Mouse (Mus musculus) MEL (cell line): ENCODE data around the gene Ppfia3. TPM values are rescaled to one million over a fixed set of nuclear protein-coding genes. Genes with fewer than 3 reads are reported as not detected.

Source experiments
- DNase-seq: peaks from one replicate; pipeline ENCODE4 v3.0.0; 2011; ENCODE audit warnings: low read depth, low spot score
- H3K27ac ChIP-seq: 2 replicates; pipeline ENCODE4 v1.5.1; 2012; ENCODE audit warnings: low read depth, mild to moderate bottlenecking, control low read depth, low read length, moderate library complexity; ENCODE audit not compliant: control insufficient read depth
- H3K27me3 ChIP-seq, 2 experiments: fragments of 150-350 bp in 1 of 2; sonication (generic) in 1 of 2; 2 replicates each; pipeline ENCODE4 v1.6.1; 2012; ENCODE audit warnings: low read length in 2 of 2, mild to moderate bottlenecking in 2 of 2, improper control_type of control experiment in 1 of 2, moderate library complexity in 1 of 2; ENCODE audit not compliant: insufficient read depth in 2 of 2, control insufficient read depth in 1 of 2
- H3K36me3 ChIP-seq, 2 experiments: 2 replicates each; pipeline ENCODE4 v1.6.1; 2012 to 2014; ENCODE audit warnings: low read length in 2 of 2, improper control_type of control experiment in 1 of 2, inconsistent platforms in 1 of 2, mild to moderate bottlenecking in 1 of 2; ENCODE audit not compliant: insufficient read depth in 2 of 2, control insufficient read depth in 1 of 2
- H3K4me1 ChIP-seq, 2 experiments: fragments of 150-350 bp in 1 of 2; sonication (generic) in 1 of 2; 2 replicates each; pipeline ENCODE4 v1.6.1; 2012; ENCODE audit warnings: low read length in 2 of 2, improper control_type of control experiment in 1 of 2, mild to moderate bottlenecking in 1 of 2; ENCODE audit not compliant: insufficient read depth in 2 of 2, control insufficient read depth in 1 of 2
- H3K4me3 ChIP-seq, 2 experiments: fragments of 150-350 bp in 1 of 2; sonication (generic) in 1 of 2; 2 replicates each; pipeline ENCODE4 v1.5.1; 2012; ENCODE audit warnings: low read depth in 2 of 2, low read length in 2 of 2, mild to moderate bottlenecking in 2 of 2, moderate library complexity in 2 of 2, control low read depth in 1 of 2, improper control_type of control experiment in 1 of 2; ENCODE audit not compliant: control insufficient read depth in 1 of 2, insufficient read depth in 1 of 2
- H3K79me2 ChIP-seq: 2 replicates; pipeline ENCODE4 v1.6.1; 2012; ENCODE audit warnings: mild to moderate bottlenecking, low read length, moderate library complexity; ENCODE audit not compliant: control insufficient read depth, poor library complexity, insufficient read depth
- H3K9ac ChIP-seq: 2 replicates; pipeline ENCODE4 v1.6.1; 2012; ENCODE audit warnings: low read depth, mild to moderate bottlenecking, control low read depth, low read length, moderate library complexity; ENCODE audit not compliant: control insufficient read depth, poor library complexity, severe bottlenecking
- H3K9me3 ChIP-seq: fragments of 150-350 bp; sonication (generic); replicated peaks from 2 replicates; pipeline ENCODE4 v1.6.1; 2012; ENCODE audit warnings: mild to moderate bottlenecking, low read length, improper control_type of control experiment, moderate library complexity; ENCODE audit not compliant: insufficient read depth
- BHLHE40 ChIP-seq: IDR thresholded peaks from 2 replicates; pipeline ENCODE4 v1.6.1; 2012; ENCODE audit warnings: low read depth, mild to moderate bottlenecking, inconsistent platforms, low read length, improper control_type of control experiment, borderline replicate concordance
- CHD1 ChIP-seq: IDR thresholded peaks from 2 replicates; pipeline ENCODE4 v1.6.1; 2012; ENCODE audit warnings: low read depth, mild to moderate bottlenecking, inconsistent platforms, low read length, improper control_type of control experiment
- CHD2 ChIP-seq: IDR thresholded peaks from 2 replicates; pipeline ENCODE4 v1.6.1; 2011; ENCODE audit warnings: low read length, improper control_type of control experiment
- CTCF ChIP-seq, 3 experiments: IDR thresholded peaks in 2 of 3; conservative IDR thresholded peaks in 1 of 3; 2 replicates each; pipeline ENCODE4 v1.5.1; 2011 to 2012; ENCODE audit warnings: low read length in 3 of 3, low read depth in 2 of 3, mild to moderate bottlenecking in 2 of 3, improper control_type of control experiment in 1 of 3, inconsistent platforms in 1 of 3, mixed read lengths in 1 of 3, moderate library complexity in 1 of 3; ENCODE audit not compliant: control insufficient read depth in 1 of 3, insufficient read depth in 1 of 3, poor library complexity in 1 of 3, severe bottlenecking in 1 of 3
- ELF1 ChIP-seq: IDR thresholded peaks from 2 replicates; pipeline ENCODE4 v1.6.1; 2014; ENCODE audit warnings: low read depth, mild to moderate bottlenecking, inconsistent platforms, low read length, improper control_type of control experiment, moderate library complexity
- EP300 ChIP-seq, 2 experiments: IDR thresholded peaks; 2 replicates each; pipeline ENCODE4 v1.6.1; 2011; ENCODE audit warnings: improper control_type of control experiment in 2 of 2, low read length in 2 of 2, low read depth in 1 of 2, mild to moderate bottlenecking in 1 of 2
- ETS1 ChIP-seq: IDR thresholded peaks from 2 replicates; pipeline ENCODE4 v1.6.1; 2012; ENCODE audit warnings: low read depth, mild to moderate bottlenecking, inconsistent platforms, low read length, improper control_type of control experiment, moderate library complexity
- GATA1 ChIP-seq: IDR thresholded peaks from 2 replicates; pipeline ENCODE4 v1.6.1; 2011; ENCODE audit warnings: low read depth, low read length, improper control_type of control experiment
- JUND ChIP-seq: IDR thresholded peaks from 2 replicates; pipeline ENCODE4 v1.6.1; 2011; ENCODE audit warnings: low read depth, mild to moderate bottlenecking, improper control_type of control experiment, low read length
- KAT2A ChIP-seq: conservative IDR thresholded peaks from 2 replicates; pipeline ENCODE4 v1.6.1; 2012; ENCODE audit warnings: low read depth, low read length, improper control_type of control experiment, inconsistent platforms
- MAX ChIP-seq: IDR thresholded peaks from 2 replicates; pipeline ENCODE4 v1.6.1; 2011; ENCODE audit warnings: low read length, improper control_type of control experiment
- MAZ ChIP-seq: IDR thresholded peaks from 2 replicates; pipeline ENCODE4 v1.6.1; 2012; ENCODE audit warnings: low read depth, mild to moderate bottlenecking, inconsistent platforms, low read length, improper control_type of control experiment
- MEF2A ChIP-seq: IDR thresholded peaks from 2 replicates; pipeline ENCODE4 v1.6.1; 2014; ENCODE audit warnings: low read depth, mild to moderate bottlenecking, inconsistent platforms, low read length, improper control_type of control experiment; ENCODE audit not compliant: poor library complexity, insufficient replicate concordance, severe bottlenecking; ENCODE audit errors: extremely low read depth
- MYC ChIP-seq: IDR thresholded peaks from 2 replicates; pipeline ENCODE4 v1.6.1; 2011; ENCODE audit warnings: low read depth, mild to moderate bottlenecking, low read length, improper control_type of control experiment, moderate library complexity
- POLR2A ChIP-seq, 2 experiments: IDR thresholded peaks; 2 replicates each; pipeline ENCODE4 v1.6.1; 2011 to 2012; ENCODE audit warnings: low read length in 2 of 2, mild to moderate bottlenecking in 2 of 2, control low read depth in 1 of 2, improper control_type of control experiment in 1 of 2, low read depth in 1 of 2, moderate library complexity in 1 of 2; ENCODE audit not compliant: control insufficient read depth in 1 of 2, insufficient read depth in 1 of 2, poor library complexity in 1 of 2
- SIN3A ChIP-seq: IDR thresholded peaks from 2 replicates; pipeline ENCODE4 v1.6.1; 2012; ENCODE audit warnings: low read length, improper control_type of control experiment, inconsistent platforms
- SMC3 ChIP-seq: IDR thresholded peaks from 2 replicates; pipeline ENCODE4 v1.6.1; 2011; ENCODE audit warnings: low read depth, low read length, improper control_type of control experiment
- TAL1 ChIP-seq: IDR thresholded peaks from 2 replicates; pipeline ENCODE4 v1.6.1; 2012; ENCODE audit warnings: mild to moderate bottlenecking, inconsistent platforms, low read length, moderate library complexity, mixed read lengths
- TBP ChIP-seq: IDR thresholded peaks from 2 replicates; pipeline ENCODE4 v1.8.0; 2011; ENCODE audit warnings: low read depth, low read length, improper control_type of control experiment
- TCF12 ChIP-seq: IDR thresholded peaks from 2 replicates; pipeline ENCODE4 v1.6.1; 2014; ENCODE audit warnings: low read depth, mild to moderate bottlenecking, inconsistent platforms, low read length, improper control_type of control experiment, moderate library complexity
- UBTF ChIP-seq: IDR thresholded peaks from 2 replicates; pipeline ENCODE4 v1.6.1; 2012; ENCODE audit warnings: low read depth, mild to moderate bottlenecking, inconsistent platforms, low read length, improper control_type of control experiment, moderate library complexity, borderline replicate concordance; ENCODE audit not compliant: insufficient read depth
- USF1 ChIP-seq: IDR thresholded peaks from 2 replicates; pipeline ENCODE4 v1.6.1; 2014; ENCODE audit warnings: low read depth, mild to moderate bottlenecking, inconsistent platforms, low read length, improper control_type of control experiment, moderate library complexity
- USF2 ChIP-seq, 2 experiments: IDR thresholded peaks; 2 replicates each; pipeline ENCODE4 v1.6.1; 2011 to 2012; ENCODE audit warnings: improper control_type of control experiment in 2 of 2, low read length in 2 of 2, borderline replicate concordance in 1 of 2, inconsistent platforms in 1 of 2, low read depth in 1 of 2, mild to moderate bottlenecking in 1 of 2; ENCODE audit not compliant: insufficient read depth in 1 of 2
- ZNF384 ChIP-seq: IDR thresholded peaks from 2 replicates; pipeline ENCODE4 v1.6.1; 2012; ENCODE audit warnings: low read depth, mild to moderate bottlenecking, inconsistent platforms, low read length, improper control_type of control experiment
- polyA plus RNA-seq, 2 experiments: library from polyadenylated mRNA; stranded (reverse) in 1 of 2; unstranded in 1 of 2; fragments of >175 nt in 1 of 2; fragments of >200 nt in 1 of 2; gene quantifications; 2 replicates each; pipeline versions ENCODE4 v1.2.1 to v1.2.4; 2012; ENCODE audit warnings: low replicate concordance in 2 of 2, low read depth in 1 of 2; ENCODE audit not compliant: insufficient read length in 2 of 2, insufficient read depth in 1 of 2, missing spikeins in 1 of 2
- total RNA-seq: library from RNA; depleted of rRNA; stranded (reverse); fragments of 300-350 nt; gene quantifications from 2 replicates; pipeline ENCODE4 v1.2.3, GENCODE M21; 2012

The Ppfia3 gene
- total and polyA plus RNA-seq, 3 experiments, result 3.4 to 5.9 TPM; not detected in 1

DNA sequence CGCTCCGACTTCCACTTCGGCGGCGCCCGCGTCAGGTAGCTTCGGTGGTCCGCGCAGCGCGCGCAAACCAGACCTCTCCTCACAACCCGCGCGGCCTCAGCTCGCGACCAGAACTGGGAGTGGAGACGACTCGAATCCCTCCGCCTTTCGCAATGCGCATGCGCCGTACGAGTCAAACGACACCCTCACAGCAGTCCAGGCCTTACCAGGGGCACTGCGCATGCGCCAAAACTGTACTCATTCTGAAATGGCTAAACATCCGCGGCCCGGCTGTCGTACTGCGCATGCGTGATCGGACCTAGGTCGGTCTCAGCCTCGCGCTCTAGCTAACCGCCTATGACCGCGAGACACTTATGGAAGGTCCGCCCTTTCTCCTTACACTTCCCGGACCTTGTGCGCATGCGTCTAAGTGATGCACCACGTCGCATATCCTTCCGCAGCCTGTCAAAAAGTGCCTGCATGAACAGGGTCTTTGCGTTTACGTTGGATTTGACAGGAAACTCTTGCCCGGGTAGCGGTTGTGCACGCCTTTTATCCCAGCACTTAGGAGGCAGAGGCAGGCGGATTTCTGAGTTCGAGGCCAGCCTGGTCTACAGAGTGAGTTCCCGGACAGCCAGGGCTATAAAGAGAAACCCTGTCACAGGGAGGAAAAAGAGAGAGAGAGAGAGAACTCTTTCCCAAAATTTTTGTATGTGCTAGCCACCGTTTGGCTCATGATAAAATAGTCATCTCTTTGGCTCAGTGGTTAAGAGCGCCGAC, 28.9 kb upstream of the Ppfia3 start, which contains the start of gene Snrnp70 (continued):
- TF ChIP-seq UBTF (no peak), SIN3A (peak; percentile 67), USF2 (IDR thresholded peaks at IDR 0.05; ENCODE audit: borderline replicate concordance in 1 of 2, insufficient read depth in 1 of 2, low read depth in 1 of 2, low read length in 2 of 2) (no peak), TAL1 (no peak), ELF1 (peak; percentile 65), SMC3 (no peak), GATA1 (no peak), POLR2A (IDR thresholded peaks at IDR 0.05; ENCODE audit: control insufficient read depth in 1 of 2, insufficient read depth in 1 of 2, low read depth in 1 of 2, low read length in 2 of 2, poor library complexity in 1 of 2) (peak; percentile 60 to 93; a peak in 3 of 4 replicates), EP300 (IDR thresholded peaks at IDR 0.05; ENCODE audit: low read depth in 1 of 2, low read length in 2 of 2) (no peak; a peak in 1 of 4 replicates), JUND (no peak), MAZ (no peak; the same call in 1 of the 2 replicates)

DNA sequence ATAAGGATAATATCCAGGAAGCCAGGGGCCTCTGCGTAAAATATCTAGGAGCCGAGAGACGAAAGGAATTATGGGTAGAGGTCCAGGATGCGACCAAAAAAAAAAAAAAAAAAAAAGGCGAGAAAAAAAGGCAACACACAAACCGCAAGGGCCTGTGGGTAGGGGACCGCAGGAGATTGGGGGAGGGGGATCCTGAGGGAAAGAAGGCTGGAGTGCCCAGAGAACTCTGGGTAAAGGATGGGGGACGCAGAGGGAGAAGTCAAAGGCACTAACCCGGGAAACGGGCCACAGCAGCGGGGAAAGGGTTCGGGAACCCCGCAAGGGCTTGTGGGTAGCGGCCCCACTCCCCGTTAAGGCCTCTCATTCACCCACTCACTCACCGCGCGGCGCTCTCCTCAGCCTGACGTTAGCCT, 28.3 kb upstream of the Ppfia3 start:
- H3K79me2 ChIP-seq, result peaks cover 43% of the 10 kb centered on the region
- H3K9me3 ChIP-seq, result no peaks in the 10 kb centered on the region
- TF ChIP-seq ELF1 (0 out of 2 replicates have a peak, but pooled peaks have one; percentile 32), ETS1 (peak; percentile 16; the same call in 1 of the 2 replicates), EP300 (IDR thresholded peaks at IDR 0.05; ENCODE audit: low read depth in 1 of 2, low read length in 2 of 2) (no peak), SIN3A (peak; percentile 58), ZNF384 (peak; percentile 98), CHD2 (peak; percentile 14; the same call in 1 of the 2 replicates), CHD1 (0 out of 2 replicates have a peak, but pooled peaks have one; percentile 64), KAT2A (no peak), JUND (no peak)
- TF ChIP-seq, all 39 proteins: peak for 6
- Histone ChIP-seq H3K36me3 (peaks cover 26 to 47% of the 10 kb centered on the region in 2 experiments), H3K4me3 (peak overlapping the region; percentile 70 to 74), H3K27me3 (no peaks in the 10 kb centered on the region), H3K4me1 (peaks cover 5 to 19% of the 10 kb centered on the region in 2 experiments; a peak in 3 of 4 replicates), H3K27ac (peak overlapping the region; percentile 86), H3K9ac (peak overlapping the region; percentile 84)
- DNase-seq, result no peak

DNA sequence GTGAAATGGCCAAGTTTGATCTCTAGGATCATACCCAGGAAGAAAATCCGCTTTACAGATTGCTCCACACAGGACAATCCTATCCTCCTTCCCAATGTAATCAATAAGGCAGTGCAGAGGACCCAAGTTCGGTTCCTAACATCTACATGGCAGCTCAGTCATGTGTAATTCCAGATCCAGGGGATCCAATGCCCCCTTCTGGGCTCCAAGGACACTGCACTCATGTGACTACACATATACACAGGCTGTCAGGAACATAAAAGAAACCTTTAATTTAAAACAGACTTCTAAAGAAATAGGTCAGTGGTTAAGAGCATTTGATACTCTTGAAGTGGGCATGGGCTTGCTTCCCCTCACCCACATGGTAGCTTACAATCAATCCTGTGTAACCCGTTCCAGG, 19.3 kb upstream of the Ppfia3 start:
- peak; percentile 57 for DNase-seq
- Histone ChIP-seq H3K36me3 (peaks cover 25 to 66% of the 10 kb centered on the region in 2 experiments), H3K27me3 (no peaks in the 10 kb centered on the region), H3K79me2 (peaks cover 12% of the 10 kb centered on the region), H3K4me1 (no peaks in the 10 kb centered on the region), H3K4me3 (no peak overlapping the region), H3K27ac (no peak overlapping the region), H3K9me3 (no peaks in the 10 kb centered on the region), H3K9ac (no peak overlapping the region)
- TF ChIP-seq USF1 (peak; percentile 44; the same call in 1 of the 2 replicates), MAX (peak; percentile 35; the same call in 1 of the 2 replicates), MEF2A (no peak), CTCF (IDR thresholded peaks at IDR 0.05 in 2 of 3, conservative IDR thresholded peaks at IDR 0.05 in 1 of 3; ENCODE audit: control insufficient read depth in 1 of 3, insufficient read depth in 1 of 3, low read depth in 2 of 3, low read length in 3 of 3, poor library complexity in 1 of 3, severe bottlenecking in 1 of 3) (peak; percentile 32 to 49 (median 49); a peak in 4 of 6 replicates), BHLHE40 (no peak), TCF12 (no peak), TBP (no peak), MYC (0 out of 2 replicates have a peak, but pooled peaks have one; percentile 18), POLR2A (IDR thresholded peaks at IDR 0.05; ENCODE audit: control insufficient read depth in 1 of 2, insufficient read depth in 1 of 2, low read depth in 1 of 2, low read length in 2 of 2, poor library complexity in 1 of 2) (0 out of 4 replicates have a peak, but pooled peaks of 1 of the 2 experiments have one; percentile 32)
